Mouse (Mus musculus) gastrocnemius, postnatal 4 days (tissue): Measurements from ENCODE around the gene Mrpl9. TPM values are rescaled to one million over a fixed set of nuclear protein-coding genes. Genes with fewer than 3 reads are reported as not detected.

Source experiments
- total RNA-seq, 2 experiments: library from RNA; stranded (reverse); gene quantifications; 2 replicates each; pipeline ENCODE4 v1.2.3; 2021

Mrpl9 gene
- total RNA-seq, 2 experiments from 2014 or later: 51.7 to 53.1 TPM

Other genes starting within 250 kb of the Mrpl9 start
- not detected for gene Gm5286, start 246.6 kb upstream of the Mrpl9 start, total RNA-seq
- gene Gm4778, start 179.3 kb upstream of the Mrpl9 start, total RNA-seq: not detected
- gene Them4, start 133.2 kb upstream of the Mrpl9 start, total RNA-seq: 1 to 10 TPM; 6.6 to 6.8 TPM
- gene Them5, start 101.2 kb upstream of the Mrpl9 start, total RNA-seq: under 1 TPM in 1 of 2 experiments, not detected in 1; 0.21 TPM
- under 1 TPM; 0.47 to 0.64 TPM for gene C2cd4d, start 80.9 kb upstream of the Mrpl9 start, total RNA-seq
- 10 to 100 TPM; 21.5 to 22.9 TPM for gene Rorc, start 70.5 kb upstream of the Mrpl9 start, total RNA-seq
- gene Lingo4, start 44.8 kb upstream of the Mrpl9 start, total RNA-seq: under 1 TPM; 0.34 to 0.39 TPM
- gene Tdrkh, start 30.0 kb upstream of the Mrpl9 start, total RNA-seq: 10 to 100 TPM; 11.0 to 14.0 TPM
- gene Oaz3, start 597 bp downstream of the Mrpl9 start, total RNA-seq: not detected
- gene Celf3, start 35.0 kb downstream of the Mrpl9 start, total RNA-seq: under 1 TPM in 1 of 2 experiments, not detected in 1; 0.27 TPM
- gene Riiad1, start 37.0 kb downstream of the Mrpl9 start, total RNA-seq: 1 to 10 TPM; 6.1 to 8.0 TPM
- gene Snx27, start 139.4 kb downstream of the Mrpl9 start, total RNA-seq: 10 to 100 TPM; 37.9 to 40.2 TPM
- gene Gm10972, start 199.8 kb downstream of the Mrpl9 start, total RNA-seq: not detected
- 1 to 10 TPM; 1.6 to 1.8 TPM for gene Tuft1, start 215.6 kb downstream of the Mrpl9 start, total RNA-seq